Mouse (Mus musculus) thymus, postnatal 36 days (tissue): Measurements from ENCODE around the gene Ccdc86.

Experiments used
- DNase-seq, 2 experiments: peaks; one replicate each; pipeline ENCODE4 v3.0.0; 2022; ENCODE audit warnings: mixed read lengths in 2 of 2

Ccdc86 gene

DNA sequence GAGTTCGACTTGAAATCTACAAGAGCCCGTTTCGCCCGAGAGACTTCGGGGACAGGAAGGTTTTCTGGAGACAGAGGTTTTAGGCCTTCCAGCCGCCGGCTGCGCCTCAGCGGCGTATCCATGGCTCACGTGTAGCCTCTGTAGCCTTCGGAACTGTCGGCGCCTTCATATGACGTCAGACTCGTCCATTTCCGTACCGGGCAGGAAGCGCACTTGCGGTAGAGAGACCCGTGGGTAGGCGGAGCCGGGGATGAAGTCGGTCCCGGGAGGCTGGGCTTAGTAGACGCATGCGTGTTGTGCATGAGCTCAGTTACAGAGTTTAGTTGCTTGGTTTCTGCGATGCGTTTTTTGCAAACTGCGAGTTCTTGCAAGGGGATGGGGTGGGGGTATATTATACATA is at the start of gene Ccdc86:
Ccdc86 (minus strand) TSS at position 155 of the 400 bp plus-strand sequence.
- DNase-seq: peak; percentile 92 to 95

DNA sequence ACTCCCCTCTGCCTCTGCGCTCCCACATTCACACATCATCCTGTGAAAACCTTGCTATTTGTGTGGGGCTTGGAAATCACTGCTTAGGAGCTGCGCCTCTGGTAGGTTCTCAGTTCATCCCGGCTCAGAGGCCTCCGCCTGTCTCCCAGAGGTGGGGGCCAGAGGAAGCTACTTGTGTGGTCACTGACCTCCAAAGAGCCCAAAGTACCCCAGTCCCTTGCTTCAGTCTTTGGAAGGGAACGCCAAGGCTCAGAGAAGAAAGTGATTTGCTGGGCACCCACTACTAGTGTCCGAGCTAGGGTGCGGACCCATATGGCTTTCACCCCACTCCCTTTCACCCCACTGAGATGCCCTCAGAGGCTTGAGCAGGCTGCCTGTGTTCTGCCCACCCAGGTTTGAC is 44.1 kb upstream of the Ccdc86 start, which contains the start of gene Ms4a15:
Ms4a15 (minus strand) TSS at position 101 of the 400 bp plus-strand sequence.
- no peak for DNase-seq

DNA sequence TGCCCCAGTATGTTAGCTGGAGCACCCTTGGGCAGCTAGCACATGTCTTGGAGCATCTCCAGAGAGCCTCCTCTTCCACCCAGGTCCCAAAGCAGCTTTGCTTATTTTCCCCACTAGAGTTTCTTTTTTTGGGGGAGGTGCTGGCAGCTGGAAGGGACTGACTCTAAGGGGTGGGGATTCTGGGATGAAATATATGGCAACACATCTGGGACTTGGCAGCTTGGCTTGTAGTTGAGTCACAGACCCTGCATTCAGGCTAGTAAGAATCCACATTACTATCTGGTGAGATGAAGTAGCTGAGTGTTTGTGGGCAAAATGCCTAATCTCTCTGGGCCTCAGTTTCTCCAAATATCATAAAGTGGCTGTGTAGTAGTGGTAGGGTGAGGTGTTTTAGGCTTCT is 42.8 kb upstream of the Ccdc86 start:
- DNase-seq: no peak

- no peak for DNase-seq
These were observed 41.7 kb upstream of the Ccdc86 start for GRCm38 (mm10) chr19:10990751-10991150.

DNA sequence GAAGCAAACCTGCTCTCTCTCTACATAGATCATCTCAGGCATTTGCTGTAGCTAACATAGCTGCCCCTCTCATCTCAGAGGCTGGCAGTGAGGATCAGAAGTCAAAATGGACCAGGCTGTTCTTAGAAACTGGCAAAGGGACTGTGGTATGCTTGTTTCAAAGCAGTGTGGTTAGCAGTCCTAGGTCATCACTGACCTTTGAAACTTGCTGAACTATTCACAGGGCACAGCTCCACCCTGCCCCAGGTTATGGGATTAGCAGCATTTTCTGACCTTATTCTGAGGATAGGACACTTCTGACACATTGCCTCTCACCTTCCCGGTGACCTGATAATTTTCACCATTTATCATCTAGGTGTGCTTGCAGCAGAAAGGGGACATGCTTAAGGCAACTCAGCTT is 39.5 kb upstream of the Ccdc86 start:
- DNase-seq: no peak

- no peak for DNase-seq
These were observed 36.8 kb upstream of the Ccdc86 start for GRCm38 (mm10) chr19:10985889-10986288.

GRCm38 (mm10) chr19:10984551-10984950 is 35.5 kb upstream of the Ccdc86 start:
- no peak for DNase-seq

DNA sequence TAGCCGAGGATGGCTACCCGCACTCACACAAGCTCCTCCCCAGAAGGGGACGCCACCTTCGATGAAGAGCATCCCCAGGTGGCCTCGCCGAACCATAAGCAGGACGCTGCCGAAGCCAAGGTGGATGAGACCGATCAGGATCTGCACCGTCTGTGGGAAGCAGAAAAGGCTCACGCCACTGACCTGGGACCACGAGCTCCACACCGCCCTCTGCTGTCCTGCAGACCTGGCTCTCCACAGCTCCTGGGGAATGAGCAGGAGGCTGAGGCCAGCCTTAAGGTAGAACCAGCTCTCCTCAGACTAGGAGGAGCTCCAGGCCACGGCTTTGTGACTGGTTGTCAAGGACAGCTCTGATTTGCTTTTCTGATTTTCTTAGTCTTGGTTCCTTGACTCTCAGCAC is 34.1 kb upstream of the Ccdc86 start:
- peak; percentile 29 to 34 for DNase-seq

- DNase-seq: no peak
These were observed 31.1 kb upstream of the Ccdc86 start for GRCm38 (mm10) chr19:10980210-10980609.

- DNase-seq: peak; percentile 91 to 92
These were observed 30.4 kb upstream of the Ccdc86 start for GRCm38 (mm10) chr19:10979184-10980168.

DNA sequence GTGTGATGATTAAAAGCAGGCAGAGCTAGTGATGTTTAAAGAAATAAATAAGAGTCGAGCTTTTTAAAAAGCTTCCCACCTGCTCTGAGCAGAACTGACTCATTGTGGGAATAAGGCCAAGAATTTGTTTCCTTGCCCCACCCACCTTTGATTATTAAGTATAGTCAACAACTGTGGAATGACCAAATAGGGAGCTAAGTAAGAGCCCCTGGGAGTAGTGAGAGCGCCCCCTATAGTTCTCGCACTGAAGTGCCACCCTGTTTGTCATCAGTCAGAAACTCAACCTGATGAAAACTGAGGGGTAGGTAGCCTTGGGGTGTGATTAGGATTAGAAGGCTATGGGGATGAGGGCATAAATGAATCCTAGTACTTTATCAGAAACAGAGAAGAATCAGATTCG is 27.3 kb upstream of the Ccdc86 start:
- DNase-seq: peak in 1 of 2 experiments; percentile 13

DNA sequence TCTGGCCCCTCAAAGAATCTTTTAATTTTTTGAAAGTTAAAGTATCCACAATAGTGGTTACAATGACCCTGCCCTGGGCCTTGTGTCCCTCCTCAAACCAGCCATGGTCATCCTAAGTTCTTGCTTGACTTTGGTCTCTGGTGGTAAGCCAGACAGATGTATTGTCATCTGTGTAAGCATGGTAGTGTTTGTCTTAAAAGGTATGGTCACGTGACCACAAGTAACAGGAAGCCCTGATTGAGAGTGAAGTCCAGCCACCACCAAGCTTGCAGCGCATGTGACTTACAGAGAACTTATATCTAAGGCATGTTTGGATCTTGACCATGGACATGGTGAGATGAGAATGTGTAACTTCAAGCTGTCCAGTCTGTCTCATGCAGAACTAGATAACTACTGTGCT is 26.1 kb upstream of the Ccdc86 start:
- no peak for DNase-seq

DNA sequence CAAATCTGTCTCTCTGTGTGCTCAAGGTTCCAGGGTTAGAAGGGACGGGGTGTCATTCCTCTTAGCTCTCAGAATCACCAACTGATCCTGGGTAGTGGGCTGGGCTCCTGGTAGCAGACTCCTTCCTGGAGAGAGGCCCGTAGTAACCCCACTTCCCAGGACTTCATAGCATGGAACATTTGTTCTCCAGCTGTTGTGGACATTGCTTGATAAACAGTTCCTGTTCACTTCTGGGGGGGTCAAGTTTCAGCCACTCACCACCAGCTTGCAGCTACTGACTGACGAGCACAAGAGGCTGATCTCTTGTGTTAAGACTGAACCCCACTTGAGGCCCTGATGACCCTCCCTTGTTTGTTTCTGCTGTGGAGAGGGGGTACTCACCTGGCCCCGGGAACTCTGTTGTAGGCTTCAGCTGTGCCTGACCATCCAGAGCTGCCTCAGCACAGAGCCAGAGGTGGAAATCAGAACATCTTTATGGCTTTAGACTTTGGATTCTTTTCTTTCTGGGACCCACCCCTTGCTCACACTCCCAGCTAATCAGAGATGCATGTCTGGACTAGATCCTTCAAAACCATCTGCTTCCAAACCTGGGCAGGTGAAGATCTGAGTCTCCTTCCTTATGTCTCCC is 25.3 kb upstream of the Ccdc86 start, which contains the start of gene Ms4a10:
Ms4a10 (minus strand) TSS at position 433 of the 628 bp plus-strand sequence.
- DNase-seq: no peak

DNA sequence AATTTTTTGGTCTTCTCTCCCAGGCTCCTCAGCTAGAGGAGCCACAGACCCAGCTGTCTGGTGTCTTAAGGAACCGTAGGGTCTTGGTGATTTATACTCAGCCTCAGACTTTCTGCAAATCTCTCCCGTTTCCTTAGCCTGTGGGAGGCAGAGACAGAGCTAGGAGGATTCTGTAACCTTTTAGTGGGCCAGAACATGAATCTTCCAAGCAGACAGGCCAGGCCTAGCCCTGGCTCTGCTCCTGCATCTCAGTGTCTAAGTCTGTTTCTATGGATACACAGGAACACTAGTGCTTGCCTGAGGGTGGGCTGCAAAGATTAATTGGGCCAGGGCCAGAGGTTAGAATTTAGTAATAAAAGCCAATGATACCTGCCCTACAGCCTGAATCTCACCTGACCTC is 24.1 kb upstream of the Ccdc86 start:
- no peak for DNase-seq

GRCm38 (mm10) chr19:10972660-10973059 is 23.6 kb upstream of the Ccdc86 start:
- DNase-seq: no peak

DNA sequence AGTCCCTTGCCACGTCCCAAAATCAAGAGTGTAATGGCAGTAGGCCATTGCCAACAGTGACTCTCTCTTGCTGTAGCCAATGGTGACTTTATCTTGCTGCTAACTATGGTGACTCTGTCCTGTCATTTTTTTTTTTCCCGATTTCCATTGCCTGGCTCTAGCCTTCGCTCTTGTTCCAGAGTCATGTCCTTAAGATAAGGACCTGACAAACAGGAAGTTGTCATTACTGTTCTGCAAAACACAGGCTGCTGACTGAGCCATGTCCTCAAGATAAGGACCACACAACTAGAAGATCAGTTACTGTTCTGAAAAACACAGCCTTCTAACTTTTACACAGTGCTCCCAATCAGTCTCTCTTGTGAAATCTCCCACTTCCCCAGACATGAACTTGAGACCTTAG is 21.4 kb upstream of the Ccdc86 start:
- DNase-seq: no peak

DNA sequence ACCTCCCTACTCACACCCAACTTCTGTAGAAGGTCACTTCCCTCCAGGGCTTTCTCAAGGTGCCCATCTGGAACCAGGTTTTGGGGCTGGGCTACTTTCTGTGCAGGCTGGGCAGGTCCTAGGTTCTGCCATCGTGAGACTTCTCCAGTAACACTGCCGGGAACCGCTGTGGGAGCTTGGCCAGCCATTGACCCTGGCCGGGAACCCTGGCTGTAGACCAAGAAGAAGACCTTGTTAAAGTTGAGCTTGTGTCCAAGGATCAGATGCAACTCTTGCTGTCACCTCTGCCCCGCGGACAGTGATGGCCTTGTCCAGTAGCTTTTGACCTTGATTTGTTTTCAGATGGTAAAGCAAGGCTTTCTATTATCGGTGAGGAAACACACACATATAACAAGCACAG is 19.5 kb upstream of the Ccdc86 start:
- DNase-seq: no peak

DNA sequence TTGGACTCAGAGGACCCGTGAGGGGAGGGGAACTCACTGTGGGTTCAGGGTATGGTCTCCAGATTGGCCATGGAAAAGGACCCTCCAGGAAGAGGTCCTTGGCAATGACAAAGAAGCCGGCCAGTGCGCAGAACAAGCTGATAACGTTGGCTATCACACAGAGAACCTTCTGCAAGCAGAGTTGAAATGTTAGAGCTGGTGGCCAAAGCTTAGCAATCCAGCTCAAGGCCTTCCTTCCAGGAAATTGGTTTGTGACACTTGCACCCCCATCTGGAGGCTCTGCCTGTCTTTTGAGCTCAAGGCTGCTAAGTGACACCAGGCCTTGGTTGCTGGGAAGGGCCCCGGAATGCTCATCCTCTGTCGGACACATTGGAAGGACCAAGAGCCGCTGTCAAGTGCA is 16.7 kb upstream of the Ccdc86 start:
- no peak for DNase-seq

DNA sequence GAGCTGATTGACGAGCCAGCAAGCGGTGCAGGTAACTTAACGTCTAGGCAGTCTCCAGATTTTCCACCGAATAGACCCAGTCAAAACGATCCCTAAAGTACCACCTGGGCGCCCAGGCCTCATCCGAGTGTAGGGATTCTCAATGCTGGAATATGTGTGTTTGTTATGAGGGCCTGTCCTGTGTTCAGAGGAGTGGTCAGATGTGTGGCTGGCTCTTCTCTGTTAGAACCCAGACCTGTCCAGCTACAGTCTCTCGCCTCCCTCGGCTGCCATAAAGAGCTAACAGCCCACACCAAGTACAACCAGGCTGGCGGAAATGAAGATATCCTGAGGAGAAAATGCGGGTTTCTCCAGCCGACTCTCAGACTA is 10.9 kb upstream of the Ccdc86 start:
- no peak for DNase-seq

GRCm38 (mm10) chr19:10959085-10959977 is 10.3 kb upstream of the Ccdc86 start:
- no peak for DNase-seq

DNA sequence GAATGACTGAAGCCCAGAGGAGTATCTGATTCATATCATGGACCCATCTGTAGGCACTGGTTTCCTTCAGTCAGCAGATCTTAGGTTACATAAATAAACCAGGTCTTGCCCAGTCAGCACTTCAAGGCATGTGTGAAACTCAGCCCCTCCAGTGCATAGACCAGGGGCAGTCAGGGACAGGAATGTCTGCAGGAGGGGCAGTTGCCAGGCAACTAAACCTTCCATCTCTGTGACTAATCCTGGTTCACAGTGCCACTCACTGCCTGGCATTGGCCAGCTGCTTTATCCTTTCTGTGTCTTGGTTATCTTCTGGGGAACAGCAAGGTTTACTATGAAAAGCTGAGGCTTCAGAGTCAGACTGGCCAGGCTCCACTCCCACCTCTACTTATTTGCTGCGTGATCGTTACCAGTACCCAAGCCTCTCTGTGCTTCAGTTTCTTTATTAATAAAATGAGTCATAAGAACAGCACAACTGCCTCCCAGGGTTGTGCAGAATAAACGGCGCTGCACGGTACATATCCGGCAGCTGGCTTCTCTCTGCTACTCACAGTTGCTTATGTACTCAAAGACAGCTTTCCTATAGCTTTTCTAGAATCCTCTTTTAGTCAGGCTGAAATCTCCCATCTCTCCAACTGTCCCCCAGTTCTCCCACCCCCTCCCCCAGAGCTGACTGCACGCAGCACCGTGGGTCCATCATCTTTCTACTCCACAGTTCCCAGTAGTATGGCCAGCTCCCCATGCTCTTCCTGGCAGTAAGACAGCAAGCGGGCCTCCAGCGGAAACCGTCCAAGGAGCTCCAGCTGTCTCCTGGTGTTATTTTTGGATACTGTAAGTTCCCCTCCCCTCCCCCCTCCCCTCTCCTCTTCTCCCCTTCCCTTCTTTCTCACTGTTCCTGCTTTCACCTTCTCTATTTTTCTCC is 3.2 kb upstream of the Ccdc86 start:
- no peak for DNase-seq

DNA sequence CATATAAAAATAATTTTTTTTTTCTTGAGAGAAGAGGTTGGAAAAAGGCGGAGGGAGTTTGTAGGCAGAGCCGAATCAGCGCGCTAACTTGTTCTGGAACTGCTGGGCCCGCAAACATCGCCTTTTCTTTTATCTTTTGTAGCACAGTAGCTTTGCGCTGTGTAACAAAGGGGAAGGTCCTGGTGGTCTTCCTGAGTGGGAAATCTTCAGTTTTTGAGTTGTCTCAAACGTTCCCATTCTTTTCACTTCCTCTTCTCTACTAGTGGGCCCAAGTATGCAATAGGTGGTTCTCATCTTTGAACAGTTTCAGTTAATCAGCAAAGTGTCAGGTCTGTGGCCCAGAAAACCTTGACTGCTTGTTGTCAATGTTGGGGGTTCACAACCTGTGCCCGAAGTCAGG is 492 bp upstream of the Ccdc86 start:
- no peak for DNase-seq
